Mouse (Mus musculus) retina, postnatal 7 days (tissue): ENCODE measurements at regions not wholly inside any gene's neighbourhood (a gene's known extent, or its start where the extent isn't known, plus 50 kb on each side); places are given as distances from the start of the nearest gene placed in this dataset.

Experiments
- DNase-seq: peaks from one replicate; pipeline ENCODE4 v3.0.0-alpha.2; 2012; ENCODE audit warnings: low read depth, low spot score

- DNase-seq: no peak
Observed at GRCm38 (mm10) chr12:6211266-6211665, 835.8 kb upstream of the Klhl29 start.

- no peak for DNase-seq
Observed at GRCm38 (mm10) chr12:6189232-6189631, 813.8 kb upstream of the Klhl29 start.

GRCm38 (mm10) chr12:6168795-6169194 is 793.3 kb upstream of the Klhl29 start:
- no peak for DNase-seq

GRCm38 (mm10) chr12:6154287-6154686 is 778.8 kb upstream of the Klhl29 start:
- DNase-seq: no peak

GRCm38 (mm10) chr12:6151476-6151875 is 776.0 kb upstream of the Klhl29 start:
- no peak for DNase-seq

GRCm38 (mm10) chr12:6132451-6132850 is 757.0 kb upstream of the Klhl29 start:
- DNase-seq: no peak

- no peak for DNase-seq
Observed at GRCm38 (mm10) chr12:6119557-6119956, 744.1 kb upstream of the Klhl29 start.

GRCm38 (mm10) chr12:6115254-6115653 is 739.8 kb upstream of the Klhl29 start:
- no peak for DNase-seq

- no peak for DNase-seq
Observed at GRCm38 (mm10) chr12:6097295-6097694, 721.8 kb upstream of the Klhl29 start.

- no peak for DNase-seq
Observed at GRCm38 (mm10) chr12:6087627-6088350, 712.3 kb upstream of the Klhl29 start.

- DNase-seq: no peak
Observed at GRCm38 (mm10) chr12:6087071-6087470, 711.6 kb upstream of the Klhl29 start.

- DNase-seq: no peak
Observed at GRCm38 (mm10) chr12:6046866-6047689, 671.6 kb upstream of the Klhl29 start.

GRCm38 (mm10) chr12:6046110-6046509 is 670.6 kb upstream of the Klhl29 start:
- no peak for DNase-seq

- no peak for DNase-seq
Observed at GRCm38 (mm10) chr12:6042326-6042725, 666.8 kb upstream of the Klhl29 start.

GRCm38 (mm10) chr12:6024111-6024510 is 648.6 kb upstream of the Klhl29 start:
- no peak for DNase-seq

- no peak for DNase-seq
Observed at GRCm38 (mm10) chr12:6022490-6022889, 647.0 kb upstream of the Klhl29 start.

- DNase-seq: no peak
Observed at GRCm38 (mm10) chr12:6000961-6001360, 625.5 kb upstream of the Klhl29 start.

- DNase-seq: no peak
Observed at GRCm38 (mm10) chr12:5997366-5997765, 621.9 kb upstream of the Klhl29 start.

GRCm38 (mm10) chr12:5996672-5997071 is 621.2 kb upstream of the Klhl29 start:
- DNase-seq: no peak

- DNase-seq: no peak
Observed at GRCm38 (mm10) chr12:5983937-5984610, 608.6 kb upstream of the Klhl29 start.

- no peak for DNase-seq
Observed at GRCm38 (mm10) chr12:5982096-5982495, 606.6 kb upstream of the Klhl29 start.

GRCm38 (mm10) chr12:5975926-5976325 is 600.4 kb upstream of the Klhl29 start:
- no peak for DNase-seq
